Mouse (Mus musculus) intestine, postnatal 0 days (tissue): ENCODE results near the gene Map1lc3b. TPM values are rescaled to one million over a fixed set of nuclear protein-coding genes. Genes with fewer than 3 reads are reported as not detected.
A peak's percentile ranks its signal among the peaks of the same experiment; 100 is the strongest.

Experiments used
- ATAC-seq: fragments of 200-750 bp; cut with Nextera tagmentation; 2 replicates; pipeline ENCODE4 v1.8.0; 2017; ENCODE audit warnings: mild to moderate bottlenecking, moderate TSS enrichment, moderate library complexity
- H3K27ac ChIP-seq: fragments of 300-500 bp; sonication (generic); 2 replicates; pipeline ENCODE4 v1.5.1; 2014; ENCODE audit warnings: mild to moderate bottlenecking, low read depth, low read length, moderate library complexity
- H3K27me3 ChIP-seq: fragments of 300-500 bp; sonication (generic); replicated peaks from 2 replicates; pipeline ENCODE4 v1.6.1; 2014; ENCODE audit warnings: low read length, mixed read lengths; ENCODE audit not compliant: control insufficient read depth, insufficient read depth
- H3K36me3 ChIP-seq: fragments of 300-500 bp; sonication (generic); 2 replicates; pipeline ENCODE4 v1.6.1; 2014; ENCODE audit warnings: mild to moderate bottlenecking, moderate library complexity; ENCODE audit not compliant: control insufficient read depth, insufficient read depth
- H3K4me1 ChIP-seq: fragments of 300-500 bp; sonication (generic); replicated peaks from 2 replicates; pipeline ENCODE4 v1.6.1; 2014; ENCODE audit warnings: antibody characterized with exemption, low read length, mixed read lengths; ENCODE audit not compliant: control insufficient read depth, insufficient read depth
- H3K4me2 ChIP-seq: fragments of 300-500 bp; sonication (generic); replicated peaks from 2 replicates; pipeline ENCODE4 v1.6.1; 2014; ENCODE audit warnings: low read depth, mild to moderate bottlenecking, moderate library complexity
- H3K4me3 ChIP-seq: fragments of 300-500 bp; sonication (generic); 2 replicates; pipeline ENCODE4 v1.5.1; 2014; ENCODE audit warnings: low read depth, low read length
- H3K9ac ChIP-seq: fragments of 300-500 bp; sonication (generic); 2 replicates; pipeline ENCODE4 v1.6.1; 2014; ENCODE audit warnings: mild to moderate bottlenecking, low read depth, low read length
- H3K9me3 ChIP-seq: fragments of 300-500 bp; sonication (generic); 2 replicates; pipeline ENCODE4 v1.6.1; 2016; ENCODE audit warnings: mixed run types; ENCODE audit not compliant: control insufficient read depth
- CTCF ChIP-seq: sonication (generic); IDR thresholded peaks from 2 replicates; pipeline ENCODE4 v1.5.1; 2016; ENCODE audit warnings: low read depth, mild to moderate bottlenecking, control low read depth, antibody characterized with exemption, moderate library complexity
- WGBS: fragments of 180-500 bp; shearing (Covaris S2); extraction: QIAGEN DNeasy Blood & Tissue Kit; methylation state at CpG from one replicate; pipeline ENCODE4 v1.1.7; 2014; 5-methylcytosine and 5-hydroxymethylcytosine counted together
- polyA plus RNA-seq: library from polyadenylated mRNA; unstranded; fragments of >200 nt; fragmentation: Nextera tagmentation; extraction: Ambion mirVana; gene quantifications from 2 replicates; pipeline ENCODE4 v1.2.1, GENCODE M21; 2015

The Map1lc3b gene
- polyA plus RNA-seq, 1 experiment from 2014 or later: 264 TPM

DNA sequence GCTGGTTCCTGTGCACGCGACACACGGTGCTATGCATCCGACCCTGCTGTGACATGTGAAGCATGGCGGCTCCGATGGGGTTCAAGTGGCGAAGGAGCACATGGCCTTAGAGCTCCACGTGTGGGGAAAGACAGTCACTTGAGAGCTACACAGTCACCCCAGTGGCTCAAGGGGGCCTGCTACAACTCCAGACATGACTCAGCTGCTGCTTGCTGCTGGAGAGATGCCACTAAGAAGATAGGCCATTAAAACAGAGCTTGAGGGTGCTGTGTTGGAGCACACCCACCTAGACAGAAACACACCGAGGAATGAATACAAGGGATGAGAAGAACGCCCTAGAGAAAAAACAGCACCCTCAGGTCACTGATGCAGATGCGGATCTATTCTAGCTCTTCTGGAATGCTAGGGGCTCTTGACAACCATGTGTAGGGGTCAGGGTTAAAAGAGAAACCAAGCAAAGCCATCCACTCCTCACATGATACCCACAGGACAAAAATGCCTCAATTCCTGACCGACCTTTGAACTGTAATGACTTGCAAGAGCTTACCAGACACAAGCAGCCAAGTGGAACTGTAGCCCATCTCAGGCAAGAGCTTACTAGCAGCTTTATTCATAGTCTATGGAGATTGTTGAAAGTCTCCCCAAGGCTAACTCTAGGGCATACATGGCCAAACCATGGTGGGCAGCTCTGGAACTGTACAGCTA lies 57.5 kb downstream of the Map1lc3b start:
- Histone ChIP-seq H3K27me3 (no peaks in the 10 kb centered on the region), H3K36me3 (0 out of 2 replicates have a peak, but pooled peaks cover 4% of the 10 kb centered on the region), H3K9me3 (no peaks in the 10 kb centered on the region), H3K4me1 (peaks cover 28% of the 10 kb centered on the region), H3K4me3 (no peak overlapping the region), H3K27ac (peak overlapping the region; percentile 60), H3K9ac (no peak overlapping the region), H3K4me2 (peak overlapping the region; percentile 41; the same call in 1 of the 2 replicates)
- WGBS: 73% methylated on average over 12 of the region's 12 CpGs
- TF ChIP-seq CTCF: no peak
- no peak for ATAC-seq

Other genes with a start within 250 kb of the Map1lc3b start
- gene 1700018B08Rik, start 46.0 kb upstream of the Map1lc3b start, polyA plus RNA-seq: not detected in 2 replicates
- 4.5 and 5.6 TPM in 2 replicates for gene Fbxo31, start 11.6 kb upstream of the Map1lc3b start, polyA plus RNA-seq
- 6.9 and 8.3 TPM in 2 replicates for gene Zcchc14, start 62.5 kb downstream of the Map1lc3b start, polyA plus RNA-seq
- gene Jph3, start 139.3 kb downstream of the Map1lc3b start, polyA plus RNA-seq: 2.8 and 3.0 TPM in 2 replicates
- 10.7 and 12.1 TPM in 2 replicates for gene Klhdc4, start 239.2 kb downstream of the Map1lc3b start, polyA plus RNA-seq